Mouse (Mus musculus): ENCODE results near the gene Aanat. TPM values are rescaled to one million over a fixed set of nuclear protein-coding genes. Genes with fewer than 3 reads are reported as not detected.
A peak's percentile ranks its signal among the peaks of the same experiment; 100 is the strongest.

The Aanat gene
- polyA plus RNA-seq, 1 experiment from 2014 or later, result 0.36 TPM

- 37% methylated on average over 4 of the region's 4 CpGs for WGBS
- Histone ChIP-seq H3K9me3 (replicated peaks; ENCODE audit: control insufficient read depth, low read length) (no peaks in the 10 kb centered on the region), H3K9ac (ENCODE audit: low read length) (no peak overlapping the region), H3K4me1 (ENCODE audit: control insufficient read depth, insufficient read depth, low read length) (peaks cover 13% of the 10 kb centered on the region), H3K27ac (ENCODE audit: low read depth, low read length) (peak overlapping the region; percentile 74), H3K36me3 (ENCODE audit: control insufficient read depth, insufficient read depth, low read length) (no peaks in the 10 kb centered on the region), H3K27me3 (replicated peaks; ENCODE audit: control insufficient read depth, insufficient read depth, low read length) (no peaks in the 10 kb centered on the region), H3K4me2 (ENCODE audit: low read length) (no peak overlapping the region), H3K4me3 (ENCODE audit: low read depth, low read length) (no peak overlapping the region)
- ATAC-seq (no peak), DNase-seq (ENCODE audit: low spot score) (no peak)
Measured at GRCm38 (mm10) chr11:116593345-116593744, 7.1 kb downstream of the Aanat start.

GRCm38 (mm10) chr11:116596766-116597165 lies 10.5 kb downstream of the Aanat start:
- H3K4me2 ChIP-seq (ENCODE audit: low read length), result no peak overlapping the region
- WGBS, result 89% methylated on average over 19 of the region's 19 CpGs
- no peak overlapping the region for H3K4me3 ChIP-seq (ENCODE audit: low read depth, low read length)
- DNase-seq (ENCODE audit: low spot score) (no peak), ATAC-seq (no peak)
- no peaks in the 10 kb centered on the region for H3K36me3 ChIP-seq (ENCODE audit: control insufficient read depth, insufficient read depth, low read length)
- no peak overlapping the region for H3K9ac ChIP-seq (ENCODE audit: low read length)
- H3K9me3 ChIP-seq (replicated peaks; ENCODE audit: control insufficient read depth, low read length), result no peaks in the 10 kb centered on the region
- H3K27ac ChIP-seq (ENCODE audit: low read depth, low read length), result no peak overlapping the region
- H3K4me1 ChIP-seq (ENCODE audit: control insufficient read depth, insufficient read depth, low read length), result peaks cover 8% of the 10 kb centered on the region
- H3K27me3 ChIP-seq (replicated peaks; ENCODE audit: control insufficient read depth, insufficient read depth, low read length), result no peaks in the 10 kb centered on the region

- no peak for ATAC-seq
- Histone ChIP-seq H3K4me1 (ENCODE audit: control insufficient read depth, insufficient read depth, low read length) (peaks cover 2% of the 10 kb centered on the region; the same call in 1 of the 2 replicates), H3K9ac (ENCODE audit: low read length) (no peak overlapping the region), H3K4me3 (ENCODE audit: low read depth, low read length) (no peak overlapping the region), H3K36me3 (ENCODE audit: control insufficient read depth, insufficient read depth, low read length) (no peaks in the 10 kb centered on the region), H3K9me3 (replicated peaks; ENCODE audit: control insufficient read depth, low read length) (no peaks in the 10 kb centered on the region), H3K27me3 (replicated peaks; ENCODE audit: control insufficient read depth, insufficient read depth, low read length) (no peaks in the 10 kb centered on the region), H3K4me2 (ENCODE audit: low read length) (no peak overlapping the region), H3K27ac (ENCODE audit: low read depth, low read length) (no peak overlapping the region)
- no peak for DNase-seq (ENCODE audit: low spot score)
- 79% methylated on average over 8 of the region's 8 CpGs for WGBS
Measured at GRCm38 (mm10) chr11:116598193-116598592, 12.0 kb downstream of the Aanat start.

- H3K9ac ChIP-seq (ENCODE audit: low read length), result no peak overlapping the region
- no peaks in the 10 kb centered on the region for H3K27me3 ChIP-seq (replicated peaks; ENCODE audit: control insufficient read depth, insufficient read depth, low read length)
- no peaks in the 10 kb centered on the region for H3K36me3 ChIP-seq (ENCODE audit: control insufficient read depth, insufficient read depth, low read length)
- H3K27ac ChIP-seq (ENCODE audit: low read depth, low read length), result no peak overlapping the region
- ATAC-seq, result no peak
- no peaks in the 10 kb centered on the region for H3K4me1 ChIP-seq (ENCODE audit: control insufficient read depth, insufficient read depth, low read length)
- WGBS, result 91% methylated on average over 15 of the region's 15 CpGs
- DNase-seq (ENCODE audit: low spot score), result no peak
- no peak overlapping the region for H3K4me2 ChIP-seq (ENCODE audit: low read length)
- no peak overlapping the region for H3K4me3 ChIP-seq (ENCODE audit: low read depth, low read length)
- no peaks in the 10 kb centered on the region for H3K9me3 ChIP-seq (replicated peaks; ENCODE audit: control insufficient read depth, low read length)
Measured at GRCm38 (mm10) chr11:116599230-116599629, 13.0 kb downstream of the Aanat start.

GRCm38 (mm10) chr11:116601166-116601565 lies 14.9 kb downstream of the Aanat start:
- Histone ChIP-seq H3K9me3 (replicated peaks; ENCODE audit: control insufficient read depth, low read length) (no peaks in the 10 kb centered on the region), H3K9ac (ENCODE audit: low read length) (no peak overlapping the region), H3K27ac (ENCODE audit: low read depth, low read length) (no peak overlapping the region), H3K4me1 (ENCODE audit: control insufficient read depth, insufficient read depth, low read length) (no peaks in the 10 kb centered on the region), H3K36me3 (ENCODE audit: control insufficient read depth, insufficient read depth, low read length) (no peaks in the 10 kb centered on the region), H3K4me2 (ENCODE audit: low read length) (no peak overlapping the region), H3K4me3 (ENCODE audit: low read depth, low read length) (no peak overlapping the region), H3K27me3 (replicated peaks; ENCODE audit: control insufficient read depth, insufficient read depth, low read length) (no peaks in the 10 kb centered on the region)
- WGBS, result 95% methylated on average over 8 of the region's 8 CpGs
- DNase-seq (ENCODE audit: low spot score), result no peak
- ATAC-seq, result no peak

- no peak for ATAC-seq
- Histone ChIP-seq H3K4me3 (ENCODE audit: low read depth, low read length) (no peak overlapping the region), H3K9ac (ENCODE audit: low read length) (no peak overlapping the region), H3K36me3 (ENCODE audit: control insufficient read depth, insufficient read depth, low read length) (no peaks in the 10 kb centered on the region), H3K4me2 (ENCODE audit: low read length) (no peak overlapping the region), H3K9me3 (replicated peaks; ENCODE audit: control insufficient read depth, low read length) (no peaks in the 10 kb centered on the region), H3K27me3 (replicated peaks; ENCODE audit: control insufficient read depth, insufficient read depth, low read length) (no peaks in the 10 kb centered on the region), H3K4me1 (ENCODE audit: control insufficient read depth, insufficient read depth, low read length) (no peaks in the 10 kb centered on the region), H3K27ac (ENCODE audit: low read depth, low read length) (no peak overlapping the region)
- no peak for DNase-seq (ENCODE audit: low spot score)
- WGBS, result 86% methylated on average over 8 of the region's 8 CpGs
Measured at GRCm38 (mm10) chr11:116602043-116602442, 15.8 kb downstream of the Aanat start.

- no peaks in the 10 kb centered on the region for H3K9me3 ChIP-seq (replicated peaks; ENCODE audit: control insufficient read depth, low read length)
- H3K27ac ChIP-seq (ENCODE audit: low read depth, low read length), result no peak overlapping the region
- ATAC-seq (no peak), DNase-seq (ENCODE audit: low spot score) (no peak)
- H3K4me3 ChIP-seq (ENCODE audit: low read depth, low read length), result no peak overlapping the region
- no peaks in the 10 kb centered on the region for H3K36me3 ChIP-seq (ENCODE audit: control insufficient read depth, insufficient read depth, low read length)
- H3K4me1 ChIP-seq (ENCODE audit: control insufficient read depth, insufficient read depth, low read length), result no peaks in the 10 kb centered on the region
- no peak overlapping the region for H3K9ac ChIP-seq (ENCODE audit: low read length)
- no peaks in the 10 kb centered on the region for H3K27me3 ChIP-seq (replicated peaks; ENCODE audit: control insufficient read depth, insufficient read depth, low read length)
- no peak overlapping the region for H3K4me2 ChIP-seq (ENCODE audit: low read length)
- 91% methylated on average over 10 of the region's 10 CpGs for WGBS
Measured at GRCm38 (mm10) chr11:116603339-116603738, 17.1 kb downstream of the Aanat start.

- Histone ChIP-seq H3K27ac (ENCODE audit: low read depth, low read length) (no peak overlapping the region), H3K4me1 (ENCODE audit: control insufficient read depth, insufficient read depth, low read length) (no peaks in the 10 kb centered on the region), H3K36me3 (ENCODE audit: control insufficient read depth, insufficient read depth, low read length) (no peaks in the 10 kb centered on the region), H3K4me3 (ENCODE audit: low read depth, low read length) (no peak overlapping the region), H3K9ac (ENCODE audit: low read length) (no peak overlapping the region), H3K4me2 (ENCODE audit: low read length) (no peak overlapping the region), H3K9me3 (replicated peaks; ENCODE audit: control insufficient read depth, low read length) (no peaks in the 10 kb centered on the region), H3K27me3 (replicated peaks; ENCODE audit: control insufficient read depth, insufficient read depth, low read length) (no peaks in the 10 kb centered on the region)
- no peak for ATAC-seq
- no peak for DNase-seq (ENCODE audit: low spot score)
- WGBS, result 93% methylated on average over 12 of the region's 12 CpGs
Measured at GRCm38 (mm10) chr11:116604097-116604496, 17.9 kb downstream of the Aanat start.

GRCm38 (mm10) chr11:116607717-116608116 lies 21.5 kb downstream of the Aanat start:
- no peaks in the 10 kb centered on the region for H3K27me3 ChIP-seq (replicated peaks; ENCODE audit: control insufficient read depth, insufficient read depth, low read length)
- H3K36me3 ChIP-seq (ENCODE audit: control insufficient read depth, insufficient read depth, low read length), result no peaks in the 10 kb centered on the region
- no peaks in the 10 kb centered on the region for H3K9me3 ChIP-seq (replicated peaks; ENCODE audit: control insufficient read depth, low read length)
- WGBS, result 90% methylated on average over 3 of the region's 3 CpGs
- ATAC-seq, result no peak
- no peak for DNase-seq (ENCODE audit: low spot score)
- no peak overlapping the region for H3K27ac ChIP-seq (ENCODE audit: low read depth, low read length)
- H3K4me1 ChIP-seq (ENCODE audit: control insufficient read depth, insufficient read depth, low read length), result no peaks in the 10 kb centered on the region
- no peak overlapping the region for H3K4me2 ChIP-seq (ENCODE audit: low read length)
- no peak overlapping the region for H3K4me3 ChIP-seq (ENCODE audit: low read depth, low read length)
- no peak overlapping the region for H3K9ac ChIP-seq (ENCODE audit: low read length)
